15 mouse cellular contexts compared by ENCODE assay signal in genomic region chr10:115099890-115100580, GRCm38 (mm10).
DNase-seq lines count a peak whose midpoint lies in the region; ATAC-seq lines count a peak whose summit lies in the region.
"Had no signal": no experiment of that assay in that cellular context is flagged by ENCODE, and none has a peak within 500 bp of the region (broad histone marks: within the 10 kb centered on the region; RNA-seq: fewer than 3 reads in every experiment).

No protein-coding gene starts in this region.

- H3K9ac ChIP-seq in heart, embryonic 12.5 days, result no peak overlapping the region
- H3K9ac ChIP-seq in intestine, embryonic 15.5 days, result no peak overlapping the region
- H3K9ac ChIP-seq: embryonic facial prominence, embryonic 13.5 days; forebrain, postnatal 0 days had no signal

- no peaks in the 10 kb centered on the region for H3K27me3 ChIP-seq in heart, embryonic 12.5 days (replicated peaks)
- H3K27me3 ChIP-seq in intestine, embryonic 15.5 days (replicated peaks), result no peaks in the 10 kb centered on the region
- H3K27me3 ChIP-seq: embryonic facial prominence, embryonic 13.5 days had no signal

- no peak overlapping the region for H3K4me3 ChIP-seq in heart, embryonic 12.5 days
- no peak overlapping the region for H3K4me3 ChIP-seq in intestine, embryonic 15.5 days (replicated peaks)
- H3K4me3 ChIP-seq: embryonic facial prominence, embryonic 13.5 days had no signal

- ATAC-seq in heart, embryonic 12.5 days (ENCODE audit: insufficient number of reproducible peaks, low FRiP score), result no peak
- ATAC-seq in granulocyte monocyte progenitor cell, adult 5-6 weeks (replicated peaks; ENCODE audit: poor library complexity, severe bottlenecking), result peak; percentile 75
- no peak for ATAC-seq in intestine, embryonic 15.5 days
- ATAC-seq: forebrain, postnatal 0 days had no signal

- H3K4me1 ChIP-seq in heart, embryonic 12.5 days (replicated peaks), result no peaks in the 10 kb centered on the region
- H3K4me1 ChIP-seq in intestine, embryonic 15.5 days (replicated peaks), result no peaks in the 10 kb centered on the region
- H3K4me1 ChIP-seq: embryonic facial prominence, embryonic 13.5 days had no signal

- no peak overlapping the region for H3K27ac ChIP-seq in heart, embryonic 12.5 days (ENCODE audit: poor library complexity, severe bottlenecking)
- H3K27ac ChIP-seq in intestine, embryonic 15.5 days, result no peak overlapping the region
- H3K27ac ChIP-seq: embryonic facial prominence, embryonic 13.5 days; macrophage had no signal

- DNase-seq in heart, adult 8-10 months (ENCODE audit: low spot score), result peak; percentile 13
- DNase-seq in NIH3T3 (ENCODE audit: low read depth), result peak; percentile 69
- DNase-seq in brain, adult 2 months (ENCODE audit: low read depth, low spot score), result peak; percentile 84
- DNase-seq in left cerebral cortex, postnatal 10 days (ENCODE audit: extremely low spot score in 1 of 2, low spot score in 2 of 2), result no peak
- no peak for DNase-seq in spleen, postnatal 10 days (ENCODE audit: low spot score in 2 of 2)
- DNase-seq: forebrain, postnatal 0 days; kidney, adult 8-10 months; layer of hippocampus, postnatal 36 days; right cerebral cortex, adult 18-20 months had no signal

- 72% methylated on average over 9 of the region's 9 CpGs for WGBS in heart, embryonic 12.5 days
- WGBS in intestine, embryonic 15.5 days, result 75% methylated on average over 9 of the region's 9 CpGs

- no peaks in the 10 kb centered on the region for H3K36me3 ChIP-seq in heart, embryonic 12.5 days
- H3K36me3 ChIP-seq in intestine, embryonic 15.5 days, result no peaks in the 10 kb centered on the region
- H3K36me3 ChIP-seq: embryonic facial prominence, embryonic 13.5 days had no signal

- H3K9me3 ChIP-seq in heart, embryonic 12.5 days (replicated peaks), result no peaks in the 10 kb centered on the region
- H3K9me3 ChIP-seq in intestine, embryonic 15.5 days, result no peaks in the 10 kb centered on the region
- H3K9me3 ChIP-seq: embryonic facial prominence, embryonic 13.5 days had no signal

- H3K4me2 ChIP-seq in heart, embryonic 12.5 days, result no peak overlapping the region
- no peak overlapping the region for H3K4me2 ChIP-seq in intestine, embryonic 15.5 days (replicated peaks)
- H3K4me2 ChIP-seq: embryonic facial prominence, embryonic 13.5 days; liver, embryonic 11.5 days had no signal

- intact Hi-C loops in left cerebral cortex, postnatal 10 days (cut with DNase I), result loop anchor here (5.0 kb wide), 1 partner anchor 298 kb away; the partner anchor contains the start of gene Trhde

Comparison
In these comparisons a context has a peak if more than half of its experiments do, and no peak if none do; other contexts are left out.
1. DNase-seq: peak in heart, adult 8-10 months (single experiment), NIH3T3 (single experiment) and brain, adult 2 months (single experiment); none in left cerebral cortex, postnatal 10 days (0 of 2) and spleen, postnatal 10 days (0 of 2).